Mouse (Mus musculus) heart, embryonic 13.5 days (tissue): ENCODE measurements around the gene Dnaja3. TPM values are rescaled to one million over a fixed set of nuclear protein-coding genes. Genes with fewer than 3 reads are reported as not detected.

Experiments used
- ATAC-seq: fragments of 200-750 bp; cut with Nextera tagmentation; 2 replicates; pipeline ENCODE4 v1.8.0; 2017; ENCODE audit warnings: moderate TSS enrichment; ENCODE audit not compliant: insufficient number of reproducible peaks, low FRiP score, low TSS enrichment; ENCODE audit errors: extremely low read depth
- H3K27ac ChIP-seq: fragments of 300-500 bp; sonication (generic); replicated peaks from 2 replicates; pipeline ENCODE4 v1.5.1; 2015; ENCODE audit warnings: moderate library complexity, mild to moderate bottlenecking, inconsistent platforms
- H3K27me3 ChIP-seq: fragments of 300-500 bp; sonication (generic); replicated peaks from 2 replicates; pipeline ENCODE4 v1.6.1; 2015; ENCODE audit warnings: mild to moderate bottlenecking, inconsistent platforms
- H3K36me3 ChIP-seq: fragments of 300-500 bp; sonication (generic); 2 replicates; pipeline ENCODE4 v1.6.1; 2015; ENCODE audit warnings: mild to moderate bottlenecking, inconsistent platforms
- H3K4me1 ChIP-seq: fragments of 300-500 bp; sonication (generic); 2 replicates; pipeline ENCODE4 v1.6.1; 2015; ENCODE audit warnings: inconsistent platforms
- H3K4me2 ChIP-seq: fragments of 300-500 bp; sonication (generic); 2 replicates; pipeline ENCODE4 v1.6.1; 2015; ENCODE audit warnings: inconsistent platforms, mild to moderate bottlenecking, moderate library complexity
- H3K4me3 ChIP-seq: fragments of 300-500 bp; sonication (generic); 2 replicates; pipeline ENCODE4 v1.5.1; 2015; ENCODE audit warnings: moderate library complexity, mild to moderate bottlenecking, inconsistent platforms
- H3K9ac ChIP-seq: fragments of 300-500 bp; sonication (generic); 2 replicates; pipeline ENCODE4 v1.6.1; 2015; ENCODE audit warnings: inconsistent platforms, mild to moderate bottlenecking, moderate library complexity
- H3K9me3 ChIP-seq: fragments of 300-500 bp; sonication (generic); 2 replicates; pipeline ENCODE4 v1.6.1; 2016; ENCODE audit warnings: inconsistent platforms
- WGBS: fragments of 180-500 bp; shearing (Covaris S2); methylation state at CpG from one replicate; pipeline ENCODE4 v1.1.7; 2015; ENCODE audit warnings: mixed read lengths; 5-methylcytosine and 5-hydroxymethylcytosine counted together
- polyA plus RNA-seq: library from polyadenylated mRNA; unstranded; fragments of >200 nt; fragmentation: Nextera tagmentation; extraction: Ambion mirVana; gene quantifications from 2 replicates; pipeline ENCODE4 v1.2.1, GENCODE M21; 2015

Dnaja3 gene
- polyA plus RNA-seq, 1 experiment from 2014 or later: 65.6 TPM

GRCm38 (mm10) chr16:4705541-4705940 is 65.8 kb downstream of the Dnaja3 start:
- no peak for ATAC-seq
- peaks cover 97% of the 10 kb centered on the region for H3K36me3 ChIP-seq

GRCm38 (mm10) chr16:4711173-4711572 is 71.4 kb downstream of the Dnaja3 start:
- no peak overlapping the region for H3K27ac ChIP-seq
- no peaks in the 10 kb centered on the region for H3K4me1 ChIP-seq
- H3K9ac ChIP-seq: no peak overlapping the region
- no peak for ATAC-seq
- H3K9me3 ChIP-seq: no peaks in the 10 kb centered on the region
- H3K36me3 ChIP-seq: peaks cover 91% of the 10 kb centered on the region
- 92% methylated on average over 4 of the region's 4 CpGs for WGBS
- H3K4me2 ChIP-seq: no peak overlapping the region
- no peaks in the 10 kb centered on the region for H3K27me3 ChIP-seq
- H3K4me3 ChIP-seq: no peak overlapping the region

More at GRCm38 (mm10) chr16:4705541-4705940, 65.8 kb downstream of the Dnaja3 start:
- H3K4me3 ChIP-seq: no peak overlapping the region
- no peaks in the 10 kb centered on the region for H3K27me3 ChIP-seq
- no peak overlapping the region for H3K4me2 ChIP-seq
- H3K9me3 ChIP-seq: no peaks in the 10 kb centered on the region
- no peaks in the 10 kb centered on the region for H3K4me1 ChIP-seq
- no peak overlapping the region for H3K9ac ChIP-seq
- no peak overlapping the region for H3K27ac ChIP-seq
- WGBS: 52% methylated on average over 4 of the region's 4 CpGs

GRCm38 (mm10) chr16:4713861-4714710 is 74.3 kb downstream of the Dnaja3 start:
- Histone ChIP-seq H3K4me3 (no peak overlapping the region), H3K4me1 (peaks cover 9% of the 10 kb centered on the region), H3K4me2 (no peak overlapping the region), H3K27me3 (no peaks in the 10 kb centered on the region), H3K9ac (no peak overlapping the region), H3K9me3 (no peaks in the 10 kb centered on the region), H3K27ac (peak overlapping the region; percentile 33; the same call in 1 of the 2 replicates), H3K36me3 (peaks cover 65% of the 10 kb centered on the region)
- WGBS: 80% methylated on average over 17 of the region's 17 CpGs
- no peak for ATAC-seq

- no peak overlapping the region for H3K27ac ChIP-seq
- peaks cover 9% of the 10 kb centered on the region for H3K4me1 ChIP-seq
- H3K27me3 ChIP-seq: no peaks in the 10 kb centered on the region
- no peaks in the 10 kb centered on the region for H3K9me3 ChIP-seq
- 79% methylated on average over 3 of the region's 3 CpGs for WGBS
- H3K4me2 ChIP-seq: peak overlapping the region; percentile 72
- peak overlapping the region; percentile 83 for H3K9ac ChIP-seq
- peaks cover 29% of the 10 kb centered on the region for H3K36me3 ChIP-seq
- no peak for ATAC-seq
- peak overlapping the region; percentile 74 for H3K4me3 ChIP-seq
These were observed 78.1 kb downstream of the Dnaja3 start for GRCm38 (mm10) chr16:4717866-4718265.

- ATAC-seq: peak; percentile 72
- peak within 1 kb of the TSS; percentile 74 for H3K4me3 ChIP-seq
- WGBS: 13% methylated on average over 33 of the region's 33 CpGs
These were observed 79.1 kb downstream of the Dnaja3 start, which contains the start of gene Nmral1 for GRCm38 (mm10) chr16:4718753-4719518. Nmral1 (minus strand) TSS chr16:4719356.

GRCm38 (mm10) chr16:4722128-4722914 is 82.5 kb downstream of the Dnaja3 start:
- H3K4me2 ChIP-seq: no peak overlapping the region
- no peak overlapping the region for H3K27ac ChIP-seq
- no peak for ATAC-seq

More at GRCm38 (mm10) chr16:4718753-4719518, 79.1 kb downstream of the Dnaja3 start, which contains the start of gene Nmral1:
- Histone ChIP-seq H3K4me2 (peak within 1 kb of the TSS; percentile 72), H3K27ac (peak within 1 kb of the TSS; percentile 59), H3K27me3 (no peaks in the 10 kb centered on the region), H3K9ac (peak within 1 kb of the TSS; percentile 83), H3K36me3 (peaks cover 25% of the 10 kb centered on the region), H3K4me1 (peaks cover 9% of the 10 kb centered on the region), H3K9me3 (no peaks in the 10 kb centered on the region)

GRCm38 (mm10) chr16:4722915-4723209 is 83.1 kb downstream of the Dnaja3 start:
- no peaks in the 10 kb centered on the region for H3K36me3 ChIP-seq
- H3K9me3 ChIP-seq: no peaks in the 10 kb centered on the region
- H3K4me3 ChIP-seq: no peak overlapping the region
- H3K4me1 ChIP-seq: peaks cover 17% of the 10 kb centered on the region
- 45% methylated on average over 3 of the region's 3 CpGs for WGBS
- H3K9ac ChIP-seq: no peak overlapping the region
- no peak overlapping the region for H3K27ac ChIP-seq
- no peak for ATAC-seq
- no peak overlapping the region for H3K4me2 ChIP-seq
- H3K27me3 ChIP-seq: no peaks in the 10 kb centered on the region

More at GRCm38 (mm10) chr16:4722128-4722914, 82.5 kb downstream of the Dnaja3 start:
- 66% methylated on average over 7 of the region's 7 CpGs for WGBS
- H3K4me1 ChIP-seq: peaks cover 16% of the 10 kb centered on the region
- no peaks in the 10 kb centered on the region for H3K36me3 ChIP-seq
- H3K27me3 ChIP-seq: no peaks in the 10 kb centered on the region
- H3K9me3 ChIP-seq: no peaks in the 10 kb centered on the region
- H3K4me3 ChIP-seq: no peak overlapping the region
- no peak overlapping the region for H3K9ac ChIP-seq

- ATAC-seq: no peak
- Histone ChIP-seq H3K9me3 (no peaks in the 10 kb centered on the region), H3K27ac (no peak overlapping the region), H3K27me3 (no peaks in the 10 kb centered on the region), H3K9ac (no peak overlapping the region), H3K36me3 (0 out of 2 replicates have a peak, but pooled peaks cover 2% of the 10 kb centered on the region), H3K4me2 (peak overlapping the region; percentile 92; the same call in 1 of the 2 replicates), H3K4me1 (peaks cover 27% of the 10 kb centered on the region), H3K4me3 (no peak overlapping the region; the same call in 1 of the 2 replicates)
- WGBS: 64% methylated on average over 4 of the region's 4 CpGs
These were observed 85.5 kb downstream of the Dnaja3 start for GRCm38 (mm10) chr16:4725266-4725665.

GRCm38 (mm10) chr16:4725780-4726527 is 86.2 kb downstream of the Dnaja3 start, which contains the start of gene Hmox2:
Hmox2 (plus strand) TSS chr16:4726361.
- Histone ChIP-seq H3K4me2 (peak within 1 kb of the TSS; percentile 92), H3K4me3 (peak within 1 kb of the TSS; percentile 92), H3K36me3 (0 out of 2 replicates have a peak, but pooled peaks cover 2% of the 10 kb centered on the region), H3K27ac (peak within 1 kb of the TSS; percentile 94), H3K4me1 (peaks cover 31% of the 10 kb centered on the region), H3K27me3 (no peaks in the 10 kb centered on the region), H3K9ac (peak within 1 kb of the TSS; percentile 97), H3K9me3 (no peaks in the 10 kb centered on the region)
- ATAC-seq: peak; percentile 88
- 4% methylated on average over 35 of the region's 35 CpGs for WGBS

GRCm38 (mm10) chr16:4726528-4727128 is 86.8 kb downstream of the Dnaja3 start:
- Histone ChIP-seq H3K4me2 (peak overlapping the region; percentile 92), H3K9me3 (no peaks in the 10 kb centered on the region), H3K9ac (peak overlapping the region; percentile 97), H3K4me1 (peaks cover 35% of the 10 kb centered on the region), H3K4me3 (peak overlapping the region; percentile 92), H3K27me3 (no peaks in the 10 kb centered on the region), H3K27ac (peak overlapping the region; percentile 94), H3K36me3 (0 out of 2 replicates have a peak, but pooled peaks cover 4% of the 10 kb centered on the region)
- ATAC-seq: peak; percentile 50
- WGBS: 1% methylated on average over 40 of the region's 40 CpGs
